Mouse (Mus musculus) liver, embryonic 12.5 days (tissue): ENCODE data around the gene Efcab11. TPM values are rescaled to one million over a fixed set of nuclear protein-coding genes. Genes with fewer than 3 reads are reported as not detected.

Experiments used
- ATAC-seq: fragments of 200-750 bp; cut with Nextera tagmentation; 2 replicates; pipeline ENCODE4 v1.8.0; 2017; ENCODE audit warnings: moderate number of reproducible peaks, mild to moderate bottlenecking, moderate library complexity
- H3K27ac ChIP-seq: fragments of 300-500 bp; sonication (generic); 2 replicates; pipeline ENCODE4 v1.5.1; 2016; ENCODE audit warnings: mild to moderate bottlenecking
- H3K27me3 ChIP-seq: fragments of 300-500 bp; sonication (generic); replicated peaks from 2 replicates; pipeline ENCODE4 v1.6.1; 2016; ENCODE audit warnings: mild to moderate bottlenecking, moderate library complexity
- H3K36me3 ChIP-seq: fragments of 300-500 bp; sonication (generic); 2 replicates; pipeline ENCODE4 v1.6.1; 2016; ENCODE audit warnings: mild to moderate bottlenecking, moderate library complexity
- H3K4me1 ChIP-seq: fragments of 300-500 bp; sonication (generic); 2 replicates; pipeline ENCODE4 v1.6.1; 2016
- H3K4me2 ChIP-seq: fragments of 300-500 bp; sonication (generic); 2 replicates; pipeline ENCODE4 v1.6.1; 2016; ENCODE audit warnings: mild to moderate bottlenecking, moderate library complexity
- H3K4me3 ChIP-seq: fragments of 300-500 bp; sonication (generic); 2 replicates; pipeline ENCODE4 v1.5.1; 2016; ENCODE audit warnings: mild to moderate bottlenecking, moderate library complexity
- H3K9ac ChIP-seq: fragments of 300-500 bp; sonication (generic); 2 replicates; pipeline ENCODE4 v1.6.1; 2016; ENCODE audit warnings: mild to moderate bottlenecking, moderate library complexity
- H3K9me3 ChIP-seq: fragments of 300-500 bp; sonication (generic); replicated peaks from 2 replicates; pipeline ENCODE4 v1.6.1; 2016; ENCODE audit warnings: mild to moderate bottlenecking, moderate library complexity
- WGBS: fragments of 180-500 bp; shearing (Covaris S2); methylation state at CpG from one replicate; pipeline ENCODE4 v1.1.7; 2016; ENCODE audit not compliant: insufficient replicate concordance; 5-methylcytosine and 5-hydroxymethylcytosine counted together
- polyA plus RNA-seq: library from polyadenylated mRNA; unstranded; fragments of >200 nt; fragmentation: Nextera tagmentation; extraction: Ambion mirVana; gene quantifications from 2 replicates; pipeline ENCODE4 v1.2.1, GENCODE M21; 2016

Efcab11 gene
- polyA plus RNA-seq, 1 experiment from 2014 or later = 5.5 TPM

DNA sequence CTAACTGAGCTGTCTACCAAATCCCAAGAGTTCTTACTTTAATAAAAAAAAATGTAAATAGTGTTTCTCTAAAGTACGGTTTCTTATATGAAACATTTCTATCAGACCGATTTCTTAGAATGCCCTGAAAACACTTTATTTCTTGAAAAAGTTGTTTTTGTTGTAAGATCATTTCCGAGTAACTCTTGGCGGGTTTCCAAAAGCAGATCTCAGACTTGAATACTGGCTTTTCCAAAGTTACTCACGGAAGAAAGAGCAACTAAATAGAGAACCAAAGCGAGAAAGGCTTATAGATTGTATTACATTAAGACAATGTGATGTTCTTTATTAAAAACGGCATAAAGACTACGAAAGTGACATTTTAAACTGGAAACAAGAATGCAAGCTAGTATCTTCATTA, 160.4 kb downstream of the Efcab11 start:
- no peak for ATAC-seq
- Histone ChIP-seq H3K4me2 (no peak overlapping the region), H3K4me3 (no peak overlapping the region), H3K4me1 (no peaks in the 10 kb centered on the region), H3K36me3 (no peaks in the 10 kb centered on the region), H3K27me3 (no peaks in the 10 kb centered on the region), H3K9ac (no peak overlapping the region), H3K9me3 (no peaks in the 10 kb centered on the region), H3K27ac (no peak overlapping the region)
- 78% methylated on average over 8 of the region's 8 CpGs for WGBS

DNA sequence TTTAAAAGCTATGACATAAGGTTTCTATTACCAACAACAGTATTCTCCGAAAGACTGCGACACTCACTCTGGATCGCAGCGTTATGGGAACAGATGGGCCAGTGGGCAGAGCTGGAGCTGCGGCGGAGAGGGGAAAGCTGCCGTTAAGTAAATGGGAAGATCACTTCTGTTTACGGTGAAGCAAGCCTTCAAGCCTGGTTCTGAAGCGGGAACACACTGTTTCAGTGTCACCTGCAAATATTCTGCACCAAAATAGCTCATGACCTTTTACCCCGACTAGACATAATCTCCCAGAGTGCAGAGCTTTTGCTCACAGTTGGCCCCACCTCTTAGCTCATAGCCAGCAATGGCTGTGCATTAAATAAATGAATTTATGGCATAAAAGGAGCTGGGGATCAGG, 162.9 kb downstream of the Efcab11 start:
- no peaks in the 10 kb centered on the region for H3K27me3 ChIP-seq
- ATAC-seq = no peak
- H3K4me1 ChIP-seq = no peaks in the 10 kb centered on the region
- no peaks in the 10 kb centered on the region for H3K9me3 ChIP-seq
- WGBS = 77% methylated on average over 10 of the region's 10 CpGs
- no peak overlapping the region for H3K4me2 ChIP-seq
- no peak overlapping the region for H3K4me3 ChIP-seq
- no peak overlapping the region for H3K9ac ChIP-seq
- H3K27ac ChIP-seq = no peak overlapping the region
- H3K36me3 ChIP-seq = no peaks in the 10 kb centered on the region

DNA sequence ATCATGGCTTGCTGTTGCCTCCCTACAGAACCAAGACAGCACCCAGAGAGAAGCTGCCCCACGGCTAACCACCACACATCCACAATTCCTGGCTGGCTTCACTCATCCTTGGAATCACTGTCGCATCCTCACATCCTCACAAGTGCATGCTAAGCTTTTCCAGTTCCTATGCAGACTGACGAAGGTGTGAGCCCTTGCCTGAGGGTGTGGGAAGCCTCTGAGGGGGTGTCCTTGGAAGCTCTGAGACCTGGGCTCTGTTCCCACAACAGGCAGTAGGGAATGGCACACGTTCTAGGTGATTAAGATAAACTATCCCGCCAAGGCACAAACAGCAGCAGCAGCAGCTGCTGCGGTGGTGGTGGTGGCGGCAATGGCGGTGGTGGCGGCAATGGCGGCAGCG, 164.5 kb downstream of the Efcab11 start:
- Histone ChIP-seq H3K27me3 (no peaks in the 10 kb centered on the region), H3K4me3 (no peak overlapping the region), H3K4me2 (no peak overlapping the region), H3K9ac (no peak overlapping the region), H3K4me1 (no peaks in the 10 kb centered on the region), H3K36me3 (no peaks in the 10 kb centered on the region), H3K9me3 (no peaks in the 10 kb centered on the region), H3K27ac (no peak overlapping the region)
- 72% methylated on average over 11 of the region's 11 CpGs for WGBS
- ATAC-seq = no peak

DNA sequence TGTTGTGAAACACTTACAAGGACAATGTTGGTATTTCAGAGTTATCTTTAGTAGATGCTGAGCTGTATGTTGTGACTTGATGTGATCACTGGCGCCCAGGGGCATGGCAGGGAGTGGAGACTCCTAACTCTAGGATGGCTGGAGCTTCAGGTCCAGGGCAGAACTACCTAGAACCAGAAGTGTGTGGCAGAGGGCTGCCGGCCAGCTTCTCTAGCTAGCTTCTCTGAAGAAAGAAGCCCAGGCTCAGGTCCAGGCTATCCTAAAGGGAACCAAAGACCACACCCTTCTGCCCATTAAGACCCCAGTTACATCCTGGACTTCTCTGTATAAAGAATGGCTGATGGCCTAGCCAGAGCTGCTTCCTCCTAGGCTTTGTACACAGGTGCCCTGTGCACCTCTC, 166.1 kb downstream of the Efcab11 start:
- H3K27ac ChIP-seq = no peak overlapping the region
- WGBS = 66% methylated on average over 2 of the region's 2 CpGs
- no peak overlapping the region for H3K4me3 ChIP-seq
- no peak for ATAC-seq
- no peaks in the 10 kb centered on the region for H3K4me1 ChIP-seq
- no peaks in the 10 kb centered on the region for H3K27me3 ChIP-seq
- no peaks in the 10 kb centered on the region for H3K36me3 ChIP-seq
- H3K4me2 ChIP-seq = no peak overlapping the region
- H3K9ac ChIP-seq = no peak overlapping the region
- no peaks in the 10 kb centered on the region for H3K9me3 ChIP-seq

DNA sequence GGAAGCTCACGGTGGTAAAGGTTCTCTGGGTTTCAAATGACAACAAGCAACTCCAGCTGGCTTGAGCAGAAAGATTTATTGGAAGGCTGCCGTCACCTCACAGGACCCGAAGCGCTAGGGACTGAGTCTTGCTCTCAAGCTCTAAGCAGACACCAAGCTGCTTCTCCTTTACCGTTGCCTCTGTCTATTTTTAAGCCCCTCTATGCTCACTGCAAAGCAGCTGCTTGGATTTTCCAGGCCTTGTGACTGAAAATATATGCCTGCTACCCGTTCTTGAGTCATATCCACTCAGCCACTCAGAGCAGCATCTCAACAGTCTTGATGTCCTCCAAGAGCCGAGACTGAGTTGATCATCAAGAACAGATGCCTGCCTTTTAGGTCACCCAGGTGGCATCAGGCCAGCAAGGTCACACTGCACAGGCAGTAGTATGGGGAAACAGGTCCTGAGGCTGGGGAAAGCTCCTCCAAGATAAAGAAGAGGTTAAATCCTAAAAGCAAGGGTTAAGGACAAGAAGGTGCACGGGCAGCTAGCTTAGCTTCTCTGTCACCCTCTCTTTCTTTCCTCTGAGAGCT, 168.1 kb downstream of the Efcab11 start:
- ATAC-seq = no peak
- Histone ChIP-seq H3K9ac (no peak overlapping the region), H3K27ac (no peak overlapping the region), H3K36me3 (no peaks in the 10 kb centered on the region), H3K27me3 (no peaks in the 10 kb centered on the region), H3K4me2 (no peak overlapping the region), H3K4me1 (0 out of 2 replicates have a peak, but pooled peaks cover 5% of the 10 kb centered on the region), H3K9me3 (no peaks in the 10 kb centered on the region), H3K4me3 (no peak overlapping the region)
- WGBS = 63% methylated on average over 8 of the region's 8 CpGs

DNA sequence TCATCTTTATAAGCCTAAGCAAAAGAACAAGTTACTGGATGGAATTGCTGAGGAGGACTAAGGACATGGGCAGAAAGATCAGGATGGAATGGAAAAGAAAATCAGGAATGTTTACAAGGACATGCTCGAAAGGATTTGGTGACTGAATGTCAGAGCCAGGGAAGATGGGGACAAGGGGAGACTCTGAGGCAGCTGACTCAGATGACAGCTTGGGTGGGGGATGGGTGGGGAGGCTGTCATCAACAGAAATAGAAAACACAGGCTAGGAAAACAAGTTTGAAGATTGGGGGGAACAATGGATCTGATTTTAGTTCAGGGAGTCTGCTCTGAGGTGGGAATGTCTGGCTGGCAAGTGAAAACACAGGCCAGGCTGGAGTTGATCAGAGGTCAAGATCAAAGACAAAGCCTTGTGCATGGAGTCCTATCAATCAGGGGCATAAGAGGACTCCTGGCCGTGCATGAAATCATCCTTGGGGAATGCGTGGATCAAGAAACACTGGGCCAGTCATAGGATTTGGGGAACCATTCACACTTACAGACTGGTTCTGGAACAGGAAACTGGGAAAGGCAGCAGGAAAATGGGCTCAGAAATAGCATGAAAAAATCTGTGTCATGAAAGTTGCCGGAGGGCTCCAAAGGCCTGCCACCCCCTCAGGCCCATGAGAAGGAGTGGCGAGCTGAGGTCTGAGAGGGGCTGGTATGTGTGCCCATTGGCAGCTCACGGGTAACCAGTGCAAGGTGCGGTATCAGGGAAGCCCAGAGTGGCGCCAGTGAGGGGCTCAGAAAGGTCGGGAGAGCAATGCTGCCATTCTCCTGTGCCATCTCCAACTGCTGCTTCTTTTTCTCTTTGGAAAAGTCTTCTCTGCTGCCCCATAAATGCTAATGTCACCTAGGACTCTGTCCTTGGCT, 168.9 kb downstream of the Efcab11 start:
- H3K36me3 ChIP-seq = no peaks in the 10 kb centered on the region
- H3K27ac ChIP-seq = no peak overlapping the region
- H3K4me1 ChIP-seq = 0 out of 2 replicates have a peak, but pooled peaks cover 5% of the 10 kb centered on the region
- no peak overlapping the region for H3K4me3 ChIP-seq
- H3K9me3 ChIP-seq = no peaks in the 10 kb centered on the region
- no peak overlapping the region for H3K9ac ChIP-seq
- no peak overlapping the region for H3K4me2 ChIP-seq
- 49% methylated on average over 9 of the region's 9 CpGs for WGBS
- no peak for ATAC-seq
- H3K27me3 ChIP-seq = no peaks in the 10 kb centered on the region

DNA sequence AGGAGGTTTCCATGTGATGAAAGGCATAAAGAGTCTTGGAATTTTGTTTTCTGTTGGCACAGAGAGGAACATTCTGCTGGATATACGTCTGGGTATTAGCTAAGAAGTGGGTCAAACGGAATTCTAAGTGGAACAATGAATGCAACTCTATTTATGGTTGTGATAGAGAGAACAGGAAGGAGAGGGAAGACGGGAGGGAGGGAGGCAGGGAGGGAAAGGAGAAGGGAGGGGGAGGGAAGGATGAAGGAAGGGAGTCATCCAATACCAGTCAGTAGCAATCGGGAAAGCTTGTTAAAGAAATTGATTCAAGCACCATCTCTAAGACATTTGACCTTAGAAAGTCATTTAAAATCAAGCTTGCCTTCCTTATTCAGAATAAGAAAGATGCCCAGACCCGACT, 172.0 kb downstream of the Efcab11 start:
- H3K36me3 ChIP-seq = no peaks in the 10 kb centered on the region
- no peaks in the 10 kb centered on the region for H3K27me3 ChIP-seq
- no peak overlapping the region for H3K4me2 ChIP-seq
- no peaks in the 10 kb centered on the region for H3K9me3 ChIP-seq
- no peak overlapping the region for H3K27ac ChIP-seq
- no peak overlapping the region for H3K9ac ChIP-seq
- no peak overlapping the region for H3K4me3 ChIP-seq
- WGBS = 53% methylated on average over 5 of the region's 5 CpGs
- no peak for ATAC-seq
- 0 out of 2 replicates have a peak, but pooled peaks cover 5% of the 10 kb centered on the region for H3K4me1 ChIP-seq

DNA sequence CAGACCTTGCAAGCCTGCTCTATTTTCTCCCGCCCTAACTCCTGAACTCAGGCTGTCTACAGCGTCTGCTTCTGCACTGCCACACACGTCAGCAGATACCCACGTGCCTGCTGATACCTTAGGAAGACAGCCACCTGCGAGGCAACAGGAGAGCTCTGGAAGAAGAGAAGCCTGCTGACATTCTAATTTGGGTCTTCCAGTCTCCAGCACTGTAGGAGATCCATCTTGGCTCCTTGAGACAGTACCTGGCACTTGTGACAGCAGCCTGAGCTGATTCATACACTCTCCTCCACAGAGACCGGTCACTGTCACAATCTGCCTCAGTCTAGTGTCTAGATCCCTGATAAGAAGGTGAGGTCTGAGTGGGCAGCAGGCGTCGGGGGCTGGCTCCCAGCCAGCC, 182.0 kb downstream of the Efcab11 start:
- no peak for ATAC-seq
- Histone ChIP-seq H3K4me1 (no peaks in the 10 kb centered on the region), H3K27me3 (no peaks in the 10 kb centered on the region), H3K4me2 (no peak overlapping the region), H3K9ac (no peak overlapping the region), H3K36me3 (no peaks in the 10 kb centered on the region), H3K4me3 (no peak overlapping the region), H3K27ac (no peak overlapping the region), H3K9me3 (no peaks in the 10 kb centered on the region)
- WGBS = 76% methylated on average over 8 of the region's 8 CpGs

DNA sequence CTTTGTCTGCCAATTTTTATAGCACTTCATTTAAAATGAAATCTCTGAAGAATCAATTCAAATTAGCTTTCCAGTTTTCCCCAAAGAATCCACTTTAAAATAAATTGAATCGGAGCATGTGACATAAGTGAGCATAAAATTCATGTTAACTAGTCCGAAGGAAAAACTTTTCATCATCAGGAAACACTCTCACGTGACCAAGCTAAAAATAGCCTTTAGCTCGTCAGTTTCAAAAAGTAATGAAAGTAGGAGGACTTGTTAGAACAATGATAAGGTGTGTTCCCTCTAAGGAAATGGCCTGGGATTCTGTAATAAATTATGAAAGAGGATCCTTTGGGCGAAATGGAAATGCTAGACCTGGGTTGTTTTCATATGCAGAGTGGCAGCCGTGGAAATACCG, 183.9 kb downstream of the Efcab11 start:
- 48% methylated on average over 7 of the region's 7 CpGs for WGBS

DNA sequence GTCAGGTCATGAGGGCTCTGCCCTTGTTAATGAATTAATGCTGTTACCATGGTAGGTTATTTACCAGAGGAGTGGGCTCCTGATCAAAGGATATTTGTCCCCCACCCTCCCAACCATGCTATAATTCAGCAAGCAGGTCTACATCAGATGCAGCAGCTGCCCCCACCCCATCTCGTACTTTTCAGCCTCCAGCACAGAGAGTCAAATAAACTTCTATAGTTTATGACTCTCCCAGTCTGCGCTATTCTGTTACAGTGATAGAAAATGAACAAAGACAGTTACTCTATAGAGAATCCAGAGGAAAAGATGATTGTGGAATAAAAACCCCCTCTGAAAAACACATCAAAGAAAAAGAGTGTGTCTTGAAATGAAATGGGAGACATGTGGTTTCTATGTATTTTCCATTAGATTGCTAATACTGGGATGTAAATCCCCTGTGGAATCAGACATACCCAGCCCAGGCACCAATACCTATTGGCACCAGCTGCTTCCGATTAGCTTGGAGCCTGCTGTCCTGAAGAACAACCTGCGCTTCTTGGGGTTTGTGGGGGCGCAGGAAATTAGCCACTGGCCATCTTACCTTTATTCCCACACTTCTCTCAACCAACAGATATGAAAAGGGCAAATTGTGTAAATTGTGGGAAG, 184.7 kb downstream of the Efcab11 start:
- H3K4me3 ChIP-seq = no peak overlapping the region
- 73% methylated on average over 5 of the region's 5 CpGs for WGBS
- H3K9me3 ChIP-seq = no peaks in the 10 kb centered on the region
- H3K4me1 ChIP-seq = no peaks in the 10 kb centered on the region
- no peaks in the 10 kb centered on the region for H3K27me3 ChIP-seq
- ATAC-seq = no peak
- no peaks in the 10 kb centered on the region for H3K36me3 ChIP-seq
- no peak overlapping the region for H3K27ac ChIP-seq
- H3K9ac ChIP-seq = no peak overlapping the region
- H3K4me2 ChIP-seq = no peak overlapping the region

More for the DNA sequence above, 183.9 kb downstream of the Efcab11 start:
- Histone ChIP-seq H3K9me3 (no peaks in the 10 kb centered on the region), H3K27ac (no peak overlapping the region), H3K4me3 (no peak overlapping the region), H3K4me1 (no peaks in the 10 kb centered on the region), H3K36me3 (no peaks in the 10 kb centered on the region), H3K27me3 (no peaks in the 10 kb centered on the region), H3K4me2 (no peak overlapping the region), H3K9ac (no peak overlapping the region)
- ATAC-seq = no peak

DNA sequence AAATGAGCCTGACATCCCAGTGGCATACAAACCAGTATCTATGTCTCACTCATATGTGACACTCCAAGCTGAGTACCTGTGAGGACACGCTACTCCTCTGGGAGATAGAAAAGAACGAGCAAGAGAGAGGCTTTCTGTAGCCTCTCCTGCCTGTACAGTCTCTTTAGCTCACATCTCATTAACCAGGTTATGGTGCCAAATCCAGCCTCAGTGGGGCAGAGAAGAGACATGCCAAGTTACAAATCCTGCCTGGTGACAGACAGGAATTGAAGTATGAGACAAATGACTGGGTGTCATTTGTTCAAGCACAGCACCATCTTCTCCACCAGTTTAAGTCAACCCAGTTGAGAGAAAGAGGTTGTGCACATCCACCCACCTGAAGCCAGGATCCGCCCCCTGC, 190.2 kb downstream of the Efcab11 start:
- H3K4me2 ChIP-seq = no peak overlapping the region
- 80% methylated on average over 3 of the region's 3 CpGs for WGBS
- H3K27ac ChIP-seq = no peak overlapping the region
- no peak for ATAC-seq
- no peaks in the 10 kb centered on the region for H3K4me1 ChIP-seq
- H3K36me3 ChIP-seq = no peaks in the 10 kb centered on the region
- H3K4me3 ChIP-seq = no peak overlapping the region
- H3K27me3 ChIP-seq = no peaks in the 10 kb centered on the region
- no peaks in the 10 kb centered on the region for H3K9me3 ChIP-seq
- no peak overlapping the region for H3K9ac ChIP-seq

DNA sequence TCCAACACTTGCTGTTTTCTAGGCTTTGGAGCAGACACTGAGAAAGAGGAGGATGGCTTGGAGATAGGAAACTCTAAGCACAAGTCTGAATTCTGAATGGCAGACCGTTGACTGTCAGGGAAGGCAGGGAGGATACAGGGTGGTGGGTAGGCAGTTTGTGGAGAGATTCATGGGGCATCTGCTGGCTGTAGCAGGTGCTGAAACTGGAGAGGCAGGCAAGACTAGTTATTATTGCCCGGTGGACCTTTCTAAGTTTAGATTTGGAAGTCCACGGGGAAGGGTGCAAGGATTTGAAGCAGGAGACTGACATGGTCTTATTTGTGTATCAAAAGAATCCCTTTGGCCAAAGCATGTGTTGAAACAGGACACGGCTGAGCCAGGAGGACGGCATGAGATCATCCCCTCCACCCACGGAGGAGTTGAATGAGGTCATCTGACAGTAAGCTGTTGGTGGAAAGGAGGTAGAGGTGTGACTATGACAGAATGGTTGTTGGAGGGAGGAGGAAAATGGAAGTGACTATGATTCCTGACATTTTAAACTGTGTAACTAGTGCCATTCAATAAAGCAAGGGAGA, 197.7 kb downstream of the Efcab11 start:
- no peak for ATAC-seq
- H3K36me3 ChIP-seq = no peaks in the 10 kb centered on the region
- H3K9me3 ChIP-seq = no peaks in the 10 kb centered on the region
- H3K4me3 ChIP-seq = no peak overlapping the region
- H3K27ac ChIP-seq = no peak overlapping the region
- no peak overlapping the region for H3K9ac ChIP-seq
- H3K27me3 ChIP-seq = no peaks in the 10 kb centered on the region
- no peaks in the 10 kb centered on the region for H3K4me1 ChIP-seq
- H3K4me2 ChIP-seq = no peak overlapping the region
- 58% methylated on average over 6 of the region's 6 CpGs for WGBS
